8 mouse cellular contexts compared by ENCODE assay signal in genomic region chr12:36157304-36157637, GRCm38 (mm10). TPM values are rescaled to one million over a fixed set of nuclear protein-coding genes. Genes with fewer than 3 reads are reported as not detected.
DNase-seq lines count a peak whose midpoint lies in the region; ATAC-seq and TF ChIP-seq lines count a peak whose summit lies in the region.

No protein-coding gene starts in this region.

- no peak for TF ChIP-seq EP300 in ES-Bruce4 (IDR thresholded peaks at IDR 0.05; ENCODE audit: insufficient read depth, low read depth, low read length)
- TF ChIP-seq EP300 in liver, embryonic 14.5 days (IDR thresholded peaks at IDR 0.05; ENCODE audit: low read depth) = no peak

- H3K9ac ChIP-seq in ES-Bruce4 (ENCODE audit: low read depth, poor library complexity, severe bottlenecking) = peak overlapping the region; percentile 88
- H3K9ac ChIP-seq in forebrain, embryonic 14.5 days (ENCODE audit: low read length) = peak overlapping the region; percentile 94
- H3K9ac ChIP-seq in liver, embryonic 14.5 days (replicated peaks) = peak overlapping the region; percentile 75
- H3K9ac ChIP-seq in stomach, embryonic 15.5 days = peak overlapping the region; percentile 54

- DNase-seq in heart, embryonic 10.5 days (ENCODE audit: low spot score) = no peak
- no peak for DNase-seq in heart, adult 8-10 months (ENCODE audit: low spot score)
- no peak for DNase-seq in forebrain, embryonic 14.5 days (ENCODE audit: low spot score)
- DNase-seq in liver, embryonic 14.5 days (ENCODE audit: low read depth in 3 of 3, low spot score in 3 of 3) = peak in 1 of 3 experiments; percentile 12
- DNase-seq in right cerebral cortex, postnatal 25 days = no peak
- no peak for DNase-seq in gastrocnemius, postnatal 25 days

- H3K27me3 ChIP-seq in heart, embryonic 10.5 days (ENCODE audit: insufficient read depth, poor library complexity, severe bottlenecking) = no peaks in the 10 kb centered on the region
- no peaks in the 10 kb centered on the region for H3K27me3 ChIP-seq in ES-Bruce4 (ENCODE audit: control insufficient read depth, insufficient read depth, low read length, poor library complexity, severe bottlenecking)
- H3K27me3 ChIP-seq in forebrain, embryonic 14.5 days (replicated peaks; ENCODE audit: control insufficient read depth, insufficient read depth, low read length) = no peaks in the 10 kb centered on the region
- H3K27me3 ChIP-seq in liver, embryonic 14.5 days (ENCODE audit: control insufficient read depth, insufficient read depth, low read length) = no peaks in the 10 kb centered on the region
- no peaks in the 10 kb centered on the region for H3K27me3 ChIP-seq in stomach, embryonic 15.5 days (replicated peaks)

- no peak for TF ChIP-seq CTCF in ES-Bruce4 (IDR thresholded peaks at IDR 0.05; ENCODE audit: low read depth, low read length)
- TF ChIP-seq CTCF in liver, embryonic 14.5 days (IDR thresholded peaks at IDR 0.05; ENCODE audit: low read depth) = no peak

- no peaks in the 10 kb centered on the region for H3K36me3 ChIP-seq in heart, embryonic 10.5 days
- H3K36me3 ChIP-seq in ES-Bruce4 (ENCODE audit: control insufficient read depth, insufficient read depth, low read length, poor library complexity, severe bottlenecking) = 0 out of 2 replicates have a peak, but pooled peaks cover 2% of the 10 kb centered on the region
- H3K36me3 ChIP-seq in forebrain, embryonic 14.5 days (ENCODE audit: control insufficient read depth, insufficient read depth, low read length) = no peaks in the 10 kb centered on the region
- H3K36me3 ChIP-seq in liver, embryonic 14.5 days (replicated peaks; ENCODE audit: control insufficient read depth, insufficient read depth, low read depth) = no peaks in the 10 kb centered on the region
- H3K36me3 ChIP-seq in stomach, embryonic 15.5 days = no peaks in the 10 kb centered on the region

- peak overlapping the region; percentile 89 for H3K4me3 ChIP-seq in heart, embryonic 10.5 days
- H3K4me3 ChIP-seq in ES-Bruce4 (ENCODE audit: low read depth, low read length) = peak overlapping the region; percentile 83
- peak overlapping the region; percentile 94 for H3K4me3 ChIP-seq in forebrain, embryonic 14.5 days (ENCODE audit: low read depth, low read length)
- peak overlapping the region; percentile 72 to 82 for H3K4me3 ChIP-seq in liver, embryonic 14.5 days (ENCODE audit: insufficient read depth in 1 of 2, low read depth in 2 of 2, low read length in 2 of 2)
- peak overlapping the region; percentile 97 for H3K4me3 ChIP-seq in stomach, embryonic 15.5 days (replicated peaks)

- no peak for TF ChIP-seq POLR2A in ES-Bruce4 (IDR thresholded peaks at IDR 0.05; ENCODE audit: insufficient read depth, low read length)

- peak overlapping the region; percentile 95 for H3K27ac ChIP-seq in heart, embryonic 10.5 days
- peak overlapping the region; percentile 16 for H3K27ac ChIP-seq in ES-Bruce4 (ENCODE audit: insufficient read depth, low read length)
- peak overlapping the region; percentile 87 for H3K27ac ChIP-seq in forebrain, embryonic 14.5 days (ENCODE audit: low read depth, low read length)
- H3K27ac ChIP-seq in liver, embryonic 14.5 days = peak overlapping the region; percentile 53
- H3K27ac ChIP-seq in stomach, embryonic 15.5 days = peak overlapping the region; percentile 94

- 1% methylated on average over 14 of the region's 14 CpGs for WGBS in heart, embryonic 10.5 days
- under 1% methylated on average over 14 of the region's 14 CpGs for WGBS in forebrain, embryonic 14.5 days
- WGBS in liver, embryonic 14.5 days (ENCODE audit: insufficient replicate concordance) = under 1% methylated on average over 14 of the region's 14 CpGs
- under 1% methylated on average over 14 of the region's 14 CpGs for WGBS in stomach, embryonic 15.5 days

- ATAC-seq in forebrain, embryonic 14.5 days = peak; percentile 40
- ATAC-seq in liver, embryonic 14.5 days (ENCODE audit: insufficient read depth) = peak; percentile 26
- peak; percentile 43 for ATAC-seq in stomach, embryonic 15.5 days (ENCODE audit: insufficient read depth, low FRiP score, low read depth)

- H3K4me1 ChIP-seq in heart, embryonic 10.5 days = peaks cover 28% of the 10 kb centered on the region
- H3K4me1 ChIP-seq in ES-Bruce4 (ENCODE audit: control insufficient read depth, insufficient read depth, low read length) = peaks cover 2% of the 10 kb centered on the region
- peaks cover 14% of the 10 kb centered on the region for H3K4me1 ChIP-seq in forebrain, embryonic 14.5 days (ENCODE audit: control insufficient read depth, insufficient read depth, low read length)
- peaks cover 3 to 18% of the 10 kb centered on the region in 2 experiments; a peak in 3 of 4 replicates for H3K4me1 ChIP-seq in liver, embryonic 14.5 days (replicated peaks; ENCODE audit: control insufficient read depth in 2 of 2, insufficient read depth in 2 of 2, low read length in 1 of 2)
- H3K4me1 ChIP-seq in stomach, embryonic 15.5 days = 0 out of 2 replicates have a peak, but pooled peaks cover 5% of the 10 kb centered on the region

- no peaks in the 10 kb centered on the region for H3K9me3 ChIP-seq in heart, embryonic 10.5 days
- H3K9me3 ChIP-seq in ES-Bruce4 (replicated peaks; ENCODE audit: control insufficient read depth, insufficient read depth, low read length, poor library complexity, severe bottlenecking) = no peaks in the 10 kb centered on the region
- H3K9me3 ChIP-seq in forebrain, embryonic 14.5 days (replicated peaks; ENCODE audit: control insufficient read depth, low read length) = no peaks in the 10 kb centered on the region
- H3K9me3 ChIP-seq in liver, embryonic 14.5 days (ENCODE audit: control insufficient read depth, low read length) = no peaks in the 10 kb centered on the region
- H3K9me3 ChIP-seq in stomach, embryonic 15.5 days = no peaks in the 10 kb centered on the region

- H3K4me2 ChIP-seq in forebrain, embryonic 14.5 days (ENCODE audit: low read length) = peak overlapping the region; percentile 74
- H3K4me2 ChIP-seq in liver, embryonic 14.5 days (ENCODE audit: low read depth) = peak overlapping the region; percentile 86
- H3K4me2 ChIP-seq in stomach, embryonic 15.5 days = peak overlapping the region; percentile 80

RNA-seq across cellular contexts. Expression of gene Ankmy2, which starts 0.4 kb away (rescaled TPM):
- 24.1 and 27.0 TPM in 2 replicates for polyA plus RNA-seq in heart, embryonic 10.5 days (2016; fragmentation: Nextera tagmentation; extraction: Ambion mirVana)
- total RNA-seq in heart, adult 8-10 months (2022) = 10 to 100 TPM; 11.7 to 17.0 (median 14.3) TPM
- 20.1 and 25.1 TPM in 2 replicates for polyA plus RNA-seq in ES-Bruce4 (2011; ENCODE audit: insufficient read depth, insufficient read length, low read depth, missing spikeins)
- 55.4 and 70.3 TPM in 2 replicates for polyA plus RNA-seq in forebrain, embryonic 14.5 days (2014; fragmentation: Nextera tagmentation; extraction: Ambion mirVana)
- polyA plus RNA-seq in liver, embryonic 14.5 days (2012; rRNA removed) = 2.4 and 4.4 TPM in 2 replicates
- 8.0 and 8.3 TPM in 2 replicates for polyA plus RNA-seq in liver, embryonic 14.5 days (2014; fragmentation: Nextera tagmentation; extraction: Ambion mirVana)
- 41.3 and 42.4 TPM in 2 replicates for polyA plus RNA-seq in stomach, embryonic 15.5 days (2015; fragmentation: Nextera tagmentation; extraction: Ambion mirVana)
- 1 to 10 TPM; 6.3 to 6.4 TPM for total RNA-seq in gastrocnemius, postnatal 25 days (2021)

RNA-seq across cellular contexts. Expression of gene Bzw2, which starts 0.6 kb away (rescaled TPM):
- polyA plus RNA-seq in heart, embryonic 10.5 days (2016; fragmentation: Nextera tagmentation; extraction: Ambion mirVana) = 222 and 241 TPM in 2 replicates
- 100 to 1,000 TPM; 179 to 216 (median 198) TPM for total RNA-seq in heart, adult 8-10 months (2022)
- 167 and 190 TPM in 2 replicates for polyA plus RNA-seq in ES-Bruce4 (2011; ENCODE audit: insufficient read depth, insufficient read length, low read depth, missing spikeins)
- 541 and 574 TPM in 2 replicates for polyA plus RNA-seq in forebrain, embryonic 14.5 days (2014; fragmentation: Nextera tagmentation; extraction: Ambion mirVana)
- 17.6 and 27.2 TPM in 2 replicates for polyA plus RNA-seq in liver, embryonic 14.5 days (2012; rRNA removed)
- polyA plus RNA-seq in liver, embryonic 14.5 days (2014; fragmentation: Nextera tagmentation; extraction: Ambion mirVana) = 50.3 and 53.8 TPM in 2 replicates
- 179 and 201 TPM in 2 replicates for polyA plus RNA-seq in stomach, embryonic 15.5 days (2015; fragmentation: Nextera tagmentation; extraction: Ambion mirVana)
- 100 to 1,000 TPM in 1 of 2 experiments, 10 to 100 TPM in 1; 83.3 to 127 TPM for total RNA-seq in gastrocnemius, postnatal 25 days (2021)

Comparison
In these comparisons a context has a peak if more than half of its experiments do, and no peak if none do; other contexts are left out.
1. H3K27ac ChIP-seq: peak in every context shown above with its lines; median percentile 95 in heart, embryonic 10.5 days; 94 in stomach, embryonic 15.5 days; 87 in forebrain, embryonic 14.5 days; 53 in liver, embryonic 14.5 days; 16 in ES-Bruce4.